Mouse (Mus musculus) kidney, embryonic 16.5 days (tissue): ENCODE results near the gene Crip3. TPM values are rescaled to one million over a fixed set of nuclear protein-coding genes. Genes with fewer than 3 reads are reported as not detected.

Source experiments
- ATAC-seq: fragments of 200-750 bp; cut with Nextera tagmentation; 2 replicates; pipeline ENCODE4 v1.8.0; 2017; ENCODE audit warnings: moderate TSS enrichment; ENCODE audit not compliant: low FRiP score, low TSS enrichment
- H3K27ac ChIP-seq: fragments of 300-500 bp; sonication (generic); 2 replicates; pipeline ENCODE4 v1.5.1; 2014; ENCODE audit warnings: low read length
- H3K27me3 ChIP-seq: fragments of 300-500 bp; sonication (generic); 2 replicates; pipeline ENCODE4 v1.6.1; 2014; ENCODE audit warnings: low read length, control low read depth, mixed read lengths; ENCODE audit not compliant: insufficient read depth
- H3K36me3 ChIP-seq: fragments of 300-500 bp; sonication (generic); 2 replicates; pipeline ENCODE4 v1.6.1; 2014; ENCODE audit warnings: low read length, control low read depth, mixed read lengths; ENCODE audit not compliant: insufficient read depth
- H3K4me1 ChIP-seq: fragments of 300-500 bp; sonication (generic); 2 replicates; pipeline ENCODE4 v1.6.1; 2014; ENCODE audit warnings: low read length, control low read depth, mixed read lengths; ENCODE audit not compliant: insufficient read depth
- H3K4me2 ChIP-seq: fragments of 300-500 bp; sonication (generic); replicated peaks from 2 replicates; pipeline ENCODE4 v1.6.1; 2014; ENCODE audit warnings: low read depth, low read length
- H3K4me3 ChIP-seq: fragments of 300-500 bp; sonication (generic); 2 replicates; pipeline ENCODE4 v1.5.1; 2014; ENCODE audit warnings: mild to moderate bottlenecking, low read length
- H3K9ac ChIP-seq: fragments of 300-500 bp; sonication (generic); replicated peaks from 2 replicates; pipeline ENCODE4 v1.6.1; 2014; ENCODE audit warnings: low read length
- H3K9me3 ChIP-seq: fragments of 300-500 bp; sonication (generic); 2 replicates; pipeline ENCODE4 v1.6.1; 2016; ENCODE audit warnings: low read length, control low read depth
- WGBS: fragments of 180-500 bp; shearing (Covaris S2); extraction: QIAGEN DNeasy Blood & Tissue Kit; methylation state at CpG from one replicate; pipeline ENCODE4 v1.1.7; 2014; 5-methylcytosine and 5-hydroxymethylcytosine counted together
- polyA plus RNA-seq: library from polyadenylated mRNA; unstranded; fragments of >200 nt; fragmentation: Nextera tagmentation; extraction: Ambion mirVana; gene quantifications from 2 replicates; pipeline ENCODE4 v1.2.1, GENCODE M21; 2015

Crip3 gene
- polyA plus RNA-seq, 1 experiment from 2014 or later = 0.54 TPM

DNA sequence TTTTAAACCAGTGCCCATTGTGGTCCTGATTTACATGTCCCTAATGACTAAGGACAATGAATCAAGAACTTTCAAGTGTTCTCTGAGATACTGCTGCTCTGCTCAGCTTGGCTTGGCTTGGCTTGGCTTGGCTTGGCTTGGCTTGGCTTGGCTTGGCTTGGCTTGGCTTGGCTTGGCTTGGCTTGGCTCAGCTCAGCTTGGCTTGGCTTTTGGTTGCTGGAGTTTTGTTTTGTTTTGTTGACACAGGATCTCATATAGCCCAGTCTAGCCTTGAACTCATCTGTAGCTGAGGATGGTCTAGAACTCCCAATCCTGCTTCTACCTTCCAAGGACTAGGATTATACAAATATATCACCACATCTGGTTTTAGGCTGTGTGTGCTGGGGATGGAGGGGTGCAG, 2.2 kb upstream of the Crip3 start:
- H3K27me3 ChIP-seq = no peaks in the 10 kb centered on the region; the same call in 1 of the 2 replicates
- H3K4me3 ChIP-seq = no peak overlapping the region
- H3K4me1 ChIP-seq = peaks cover 3% of the 10 kb centered on the region; the same call in 1 of the 2 replicates
- no peak overlapping the region for H3K4me2 ChIP-seq
- ATAC-seq = no peak
- H3K9ac ChIP-seq = no peak overlapping the region
- no peak overlapping the region for H3K27ac ChIP-seq
- no peaks in the 10 kb centered on the region for H3K9me3 ChIP-seq
- H3K36me3 ChIP-seq = 0 out of 2 replicates have a peak, but pooled peaks cover 3% of the 10 kb centered on the region

DNA sequence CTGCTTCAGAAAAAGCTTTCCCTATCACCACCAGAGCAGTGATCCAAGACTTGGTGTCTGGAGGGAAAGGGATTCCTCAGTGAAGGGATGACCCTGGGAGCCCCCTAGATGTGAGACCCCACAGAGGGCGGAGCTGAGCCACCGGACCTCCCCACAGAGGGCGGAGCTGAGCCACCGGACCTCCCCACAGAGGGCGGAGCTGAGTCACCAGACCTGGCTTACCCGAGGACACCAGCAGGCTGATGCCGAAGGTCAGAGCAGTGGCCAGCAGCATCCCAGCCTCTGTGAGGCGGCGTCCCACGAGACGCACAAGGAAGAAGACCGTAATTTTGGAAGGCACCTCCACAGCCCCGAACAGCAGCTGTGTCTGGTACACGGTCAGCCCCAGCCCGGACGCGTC, 4.9 kb downstream of the Crip3 start:
- peaks cover 10% of the 10 kb centered on the region for H3K27me3 ChIP-seq
- peak overlapping the region; percentile 29 for H3K4me3 ChIP-seq
- H3K36me3 ChIP-seq = no peaks in the 10 kb centered on the region
- no peaks in the 10 kb centered on the region for H3K9me3 ChIP-seq
- H3K4me2 ChIP-seq = peak overlapping the region; percentile 46
- peak overlapping the region; percentile 51 for H3K9ac ChIP-seq
- no peak overlapping the region for H3K27ac ChIP-seq
- H3K4me1 ChIP-seq = peaks cover 6% of the 10 kb centered on the region; the same call in 1 of the 2 replicates
- peak; percentile 43 for ATAC-seq
- WGBS = 3% methylated on average over 17 of the region's 17 CpGs

DNA sequence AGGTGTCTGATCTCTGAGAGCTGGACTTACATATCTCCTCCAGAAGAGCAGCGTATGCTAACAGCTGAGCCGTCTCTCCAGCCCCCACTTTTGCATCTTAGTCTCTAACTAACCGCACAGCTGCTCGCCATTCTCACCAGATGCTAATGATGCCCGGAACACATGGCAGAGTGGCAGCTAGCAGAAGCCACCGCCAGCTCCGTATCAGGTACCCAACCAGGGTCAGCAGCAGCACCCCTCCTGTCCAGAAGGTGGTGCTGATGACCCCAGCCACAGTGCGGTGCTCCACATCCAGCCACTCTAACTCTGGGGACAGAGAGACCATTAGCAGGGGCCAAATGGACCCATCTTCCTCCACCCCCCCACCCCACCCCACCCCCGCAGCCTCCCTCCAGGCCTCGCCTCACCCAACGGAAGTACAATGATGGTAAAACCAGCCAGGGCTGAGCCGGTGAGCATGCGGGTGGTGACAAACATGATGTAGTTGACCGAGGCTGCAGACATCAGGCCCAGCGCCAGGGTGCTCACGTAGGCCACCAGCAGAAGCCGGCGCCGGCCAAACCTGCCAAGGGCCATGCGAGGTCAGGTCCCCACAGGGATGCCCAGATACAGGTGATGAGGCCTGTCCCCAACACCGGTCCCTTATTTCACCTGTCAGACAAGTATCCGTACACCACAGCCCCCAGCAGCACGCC, 8.1 kb downstream of the Crip3 start:
- Histone ChIP-seq H3K27ac (no peak overlapping the region), H3K36me3 (no peaks in the 10 kb centered on the region), H3K9me3 (no peaks in the 10 kb centered on the region), H3K9ac (no peak overlapping the region), H3K4me3 (no peak overlapping the region), H3K4me1 (0 out of 2 replicates have a peak, but pooled peaks cover 3% of the 10 kb centered on the region), H3K27me3 (peaks cover 13% of the 10 kb centered on the region), H3K4me2 (no peak overlapping the region)
- ATAC-seq = 0 out of 2 replicates have a peak, but pooled peaks have one; percentile 53
- WGBS = 23% methylated on average over 23 of the region's 23 CpGs

DNA sequence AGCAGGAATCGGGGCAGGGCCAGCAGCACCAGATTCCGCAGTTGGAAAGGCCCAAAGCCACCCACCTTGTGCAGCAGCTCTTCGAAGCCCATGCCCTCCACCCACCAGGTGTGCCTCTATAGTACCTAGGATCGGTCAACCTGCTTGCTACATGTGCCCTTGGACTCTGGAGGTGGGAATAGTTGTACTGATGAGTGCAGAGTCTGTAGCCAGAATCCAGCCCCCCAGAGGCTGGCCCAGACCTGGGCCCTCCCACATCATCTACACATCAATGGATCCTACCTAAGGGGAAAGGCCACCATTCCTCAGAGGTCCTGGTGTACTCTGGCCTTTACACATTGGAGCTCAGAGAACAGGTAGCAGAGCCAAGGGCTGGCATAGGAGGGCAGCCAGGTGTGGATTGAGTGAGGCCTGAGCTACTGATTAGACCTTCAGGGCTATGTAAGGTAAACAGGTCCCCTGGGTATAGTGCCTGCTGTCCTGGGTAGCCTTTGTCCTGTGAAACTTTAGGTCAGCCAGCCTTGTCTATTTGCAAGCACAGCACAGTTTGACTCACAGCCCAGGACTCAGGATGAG, 9.7 kb downstream of the Crip3 start, which contains the start of gene Slc22a7:
Gene Slc22a7, minus strand, starts transcription at position 160 of the 576 bp plus-strand sequence.
- no peak within 1 kb of the TSS for H3K4me2 ChIP-seq
- H3K4me3 ChIP-seq = no peak within 1 kb of the TSS
- no peak for ATAC-seq
- peaks cover 10% of the 10 kb centered on the region; the same call in 1 of the 2 replicates for H3K4me1 ChIP-seq
- H3K9me3 ChIP-seq = no peaks in the 10 kb centered on the region
- H3K27me3 ChIP-seq = peaks cover 27% of the 10 kb centered on the region
- 90% methylated on average over 4 of the region's 4 CpGs for WGBS
- no peak within 1 kb of the TSS for H3K9ac ChIP-seq
- H3K27ac ChIP-seq = no peak within 1 kb of the TSS
- no peaks in the 10 kb centered on the region for H3K36me3 ChIP-seq

DNA sequence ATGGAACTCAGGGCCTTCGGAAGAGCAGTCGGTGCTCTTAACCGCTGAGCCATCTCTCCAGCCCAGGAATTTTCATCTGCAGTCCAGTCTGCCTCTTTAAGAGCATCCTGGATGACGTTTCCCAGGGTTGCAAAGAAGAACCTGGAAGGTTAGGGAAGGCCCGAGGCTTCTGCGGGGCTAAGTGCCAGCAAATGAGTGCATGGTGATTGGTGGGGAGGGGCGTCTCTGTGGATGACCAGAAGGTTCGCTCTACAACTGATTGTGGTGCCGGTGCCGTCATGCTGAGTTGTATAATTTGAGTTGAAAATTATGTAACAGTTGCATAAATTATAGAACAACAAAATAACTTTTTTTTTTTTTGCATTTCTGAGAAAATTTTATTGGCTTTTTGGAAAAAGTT, 10.4 kb downstream of the Crip3 start:
- Histone ChIP-seq H3K27me3 (peaks cover 35% of the 10 kb centered on the region), H3K9ac (no peak overlapping the region), H3K36me3 (no peaks in the 10 kb centered on the region), H3K4me3 (no peak overlapping the region), H3K4me2 (no peak overlapping the region), H3K9me3 (no peaks in the 10 kb centered on the region), H3K27ac (no peak overlapping the region), H3K4me1 (peaks cover 6% of the 10 kb centered on the region; the same call in 1 of the 2 replicates)
- ATAC-seq = no peak
- WGBS = 94% methylated on average over 10 of the region's 10 CpGs

DNA sequence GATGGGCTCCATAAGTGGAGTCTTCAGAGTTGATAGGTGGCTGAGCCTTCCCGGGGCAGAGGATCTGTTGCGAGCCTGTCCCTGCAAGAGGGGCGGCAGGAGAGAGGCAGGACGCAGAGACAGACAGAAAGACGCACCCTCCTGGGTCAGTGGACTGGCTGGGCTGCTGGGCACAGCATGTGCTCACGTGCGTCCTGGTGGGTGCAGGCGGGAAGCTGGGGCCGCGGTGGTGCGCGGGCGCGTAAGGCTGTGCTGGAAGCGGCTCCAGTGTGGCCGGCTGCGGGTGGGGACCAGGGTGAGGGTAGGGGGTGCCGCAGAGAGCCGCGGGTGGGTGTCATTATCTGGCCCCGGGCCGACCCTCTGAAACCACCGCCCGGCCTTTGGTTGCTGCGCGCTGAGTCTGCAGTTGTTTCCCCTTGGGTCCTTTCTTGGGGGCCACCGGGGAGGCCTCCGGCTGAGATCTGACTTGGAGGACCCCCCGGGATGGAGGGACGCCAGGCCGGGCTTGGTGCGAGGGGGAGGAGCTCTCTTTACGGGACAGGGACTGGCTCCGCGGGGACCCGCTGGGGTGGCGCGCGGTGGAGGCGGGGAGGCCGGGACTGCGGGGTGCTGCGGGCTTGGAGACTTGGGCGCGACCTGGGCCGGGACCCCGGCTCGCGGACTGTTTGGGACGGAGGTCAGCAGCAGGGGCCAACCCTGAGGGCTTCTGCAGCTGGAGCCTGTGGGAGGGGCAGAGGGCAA, 16.3 kb downstream of the Crip3 start:
- peaks cover 51% of the 10 kb centered on the region for H3K27me3 ChIP-seq
- H3K4me1 ChIP-seq = peaks cover 19% of the 10 kb centered on the region
- H3K36me3 ChIP-seq = no peaks in the 10 kb centered on the region
- ATAC-seq = peak; percentile 35; the same call in 1 of the 2 replicates
- H3K9ac ChIP-seq = peak overlapping the region; percentile 58
- H3K27ac ChIP-seq = no peak overlapping the region
- H3K4me3 ChIP-seq = peak overlapping the region; percentile 47
- WGBS = 1% methylated on average over 49 of the region's 50 CpGs
- peak overlapping the region; percentile 75 for H3K4me2 ChIP-seq
- no peaks in the 10 kb centered on the region for H3K9me3 ChIP-seq

DNA sequence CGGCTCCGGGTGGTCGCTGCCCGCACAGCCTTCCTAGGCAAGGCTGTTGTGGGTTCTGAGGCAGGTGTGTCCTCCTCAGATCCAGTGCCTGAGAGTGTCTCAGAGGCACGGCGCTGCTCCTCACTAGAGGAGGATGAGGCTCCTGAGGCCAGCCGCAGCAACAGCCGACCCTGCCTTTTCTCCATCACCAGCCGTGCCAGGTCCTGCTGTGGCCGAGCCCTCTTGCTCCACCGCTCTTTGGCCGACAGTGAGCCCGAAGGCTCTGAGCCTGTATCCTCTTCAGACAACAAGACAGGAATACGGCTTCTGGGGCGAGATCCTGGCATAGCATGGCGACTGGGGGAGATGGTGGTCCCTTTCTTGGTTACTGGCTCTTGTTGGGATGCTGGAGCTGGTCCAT, 17.5 kb downstream of the Crip3 start:
- no peaks in the 10 kb centered on the region for H3K36me3 ChIP-seq
- peaks cover 19% of the 10 kb centered on the region for H3K4me1 ChIP-seq
- WGBS = 92% methylated on average over 16 of the region's 16 CpGs
- ATAC-seq = no peak
- H3K4me2 ChIP-seq = no peak overlapping the region
- no peak overlapping the region for H3K27ac ChIP-seq
- no peak overlapping the region for H3K9ac ChIP-seq
- H3K27me3 ChIP-seq = peaks cover 51% of the 10 kb centered on the region
- no peak overlapping the region for H3K4me3 ChIP-seq
- H3K9me3 ChIP-seq = no peaks in the 10 kb centered on the region

DNA sequence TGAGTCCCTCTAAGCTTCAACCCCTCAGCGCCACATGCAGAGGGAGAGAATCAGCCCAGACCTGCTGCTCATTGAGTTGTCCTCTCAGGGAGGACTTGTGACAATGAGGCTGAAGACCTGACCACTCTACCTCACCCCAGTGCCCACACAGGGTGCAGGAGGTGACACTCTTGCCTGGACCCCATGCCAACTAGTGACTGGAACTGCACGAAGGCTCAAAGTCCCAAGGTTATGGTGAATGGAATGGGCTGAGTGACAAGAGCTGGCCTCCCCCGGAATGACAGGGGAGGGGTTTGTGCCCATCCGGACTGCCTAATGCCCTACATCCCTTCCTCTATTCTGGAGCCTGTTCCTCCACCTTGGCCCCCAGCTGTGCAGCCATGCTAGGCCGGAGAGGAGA, 24.0 kb downstream of the Crip3 start:
- Histone ChIP-seq H3K36me3 (no peaks in the 10 kb centered on the region), H3K27me3 (peaks cover 45% of the 10 kb centered on the region), H3K9me3 (no peaks in the 10 kb centered on the region), H3K4me1 (peaks cover 26% of the 10 kb centered on the region), H3K9ac (no peak overlapping the region), H3K4me3 (no peak overlapping the region), H3K4me2 (no peak overlapping the region), H3K27ac (no peak overlapping the region)
- ATAC-seq = 0 out of 2 replicates have a peak, but pooled peaks have one; percentile 7
- 28% methylated on average over 5 of the region's 5 CpGs for WGBS

DNA sequence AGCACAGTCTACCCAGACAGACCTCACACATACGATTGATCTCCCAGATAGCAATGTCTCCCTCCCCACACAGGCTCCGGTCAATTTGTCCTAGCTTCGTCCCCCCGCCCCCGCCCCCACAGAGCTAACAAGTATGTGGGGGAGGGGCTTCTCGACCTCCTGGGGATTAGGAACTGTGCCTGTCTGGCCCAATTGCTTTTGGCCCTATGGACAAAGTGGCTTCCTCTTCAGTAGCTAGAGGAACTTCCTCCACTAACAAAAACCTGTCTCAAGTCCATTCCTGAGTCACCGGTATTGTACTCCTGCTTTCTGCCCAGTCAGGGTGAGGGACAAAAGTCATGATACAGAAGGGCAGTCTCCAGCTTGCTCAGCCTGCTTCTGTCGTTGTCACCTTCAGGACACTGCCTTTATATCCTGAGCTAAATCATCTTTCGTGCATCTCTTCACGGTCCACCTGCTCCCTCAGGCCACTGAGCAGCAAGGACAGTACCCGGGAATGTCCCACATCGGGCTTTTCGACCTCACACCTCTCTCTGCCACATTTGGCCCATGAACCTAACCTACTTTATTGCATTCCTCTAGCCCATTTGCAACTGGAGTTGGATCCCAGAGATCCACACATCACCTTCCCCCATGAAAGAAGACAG, 24.7 kb downstream of the Crip3 start:
- H3K27ac ChIP-seq = no peak overlapping the region
- H3K4me3 ChIP-seq = no peak overlapping the region
- H3K9ac ChIP-seq = no peak overlapping the region
- peaks cover 52% of the 10 kb centered on the region for H3K27me3 ChIP-seq
- H3K36me3 ChIP-seq = no peaks in the 10 kb centered on the region
- H3K4me2 ChIP-seq = peak overlapping the region; percentile 64; the same call in 1 of the 2 replicates
- no peak for ATAC-seq
- H3K4me1 ChIP-seq = peaks cover 26% of the 10 kb centered on the region
- WGBS = 3% methylated on average over 13 of the region's 13 CpGs
- no peaks in the 10 kb centered on the region for H3K9me3 ChIP-seq
